Comparison of ENCODE assay signal across 10 mouse cellular contexts in the genomic region with DNA sequence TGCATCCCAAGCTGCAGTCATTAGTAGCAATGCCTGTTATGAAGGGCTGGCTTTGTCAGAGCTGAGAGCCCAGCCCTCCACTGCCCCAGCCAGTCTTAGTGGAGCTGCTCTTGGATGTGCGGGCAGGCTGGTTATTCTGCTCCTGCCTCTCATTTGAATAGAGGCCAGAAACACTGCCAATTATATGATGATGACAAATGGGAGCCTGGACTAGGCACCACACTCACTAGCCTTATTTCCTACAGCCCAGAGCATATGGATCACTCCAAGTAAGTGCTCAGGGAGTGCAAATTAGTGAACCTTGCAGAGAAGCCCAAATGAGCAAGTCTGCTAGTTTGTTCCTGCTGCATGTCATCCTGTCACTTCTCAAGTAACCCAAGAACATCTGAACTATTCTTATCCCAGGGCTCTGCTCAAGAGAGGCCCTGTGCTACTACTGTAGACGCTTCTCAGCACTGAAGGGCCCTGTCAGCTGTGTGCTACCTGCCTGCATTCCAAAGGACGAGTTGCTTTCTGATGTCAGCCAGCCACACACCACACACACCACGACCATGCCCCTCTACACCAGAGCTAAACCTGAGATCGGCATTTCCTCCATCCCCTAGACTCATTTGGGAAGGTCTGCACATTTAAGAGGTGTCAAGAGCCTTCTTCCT.
DNase-seq lines count a peak whose midpoint lies in the region; ATAC-seq and TF ChIP-seq lines count a peak whose summit lies in the region.
"Had no signal": no experiment of that assay in that cellular context is flagged by ENCODE, and none has a peak within 500 bp of the region (broad histone marks: within the 10 kb centered on the region; RNA-seq: fewer than 3 reads in every experiment).

No protein-coding gene starts in this region.

- DNase-seq in heart, adult 8-10 months (ENCODE audit: low spot score) = no peak
- DNase-seq in Muller cell, postnatal 12 days (ENCODE audit: inconsistent ontology term) = peak; percentile 45
- DNase-seq in layer of hippocampus, adult 9-11 months = peak; percentile 56
- DNase-seq in adrenal gland, postnatal 4 days (ENCODE audit: low spot score in 2 of 2) = no peak
- DNase-seq in gastrocnemius, postnatal 4 days (ENCODE audit: low spot score in 2 of 2) = no peak
- DNase-seq: kidney, adult 8-10 months had no signal

- peaks cover 28% of the 10 kb centered on the region for H3K4me1 ChIP-seq in heart, embryonic 13.5 days
- H3K4me1 ChIP-seq in cortical plate, adult 2 months (ENCODE audit: control insufficient read depth, insufficient read depth, low read length) = peaks cover 4% of the 10 kb centered on the region; the same call in 1 of the 2 replicates
- H3K4me1 ChIP-seq in intestine, embryonic 15.5 days (replicated peaks) = no peaks in the 10 kb centered on the region

- no peaks in the 10 kb centered on the region for H3K27me3 ChIP-seq in heart, embryonic 13.5 days (replicated peaks)
- no peaks in the 10 kb centered on the region for H3K27me3 ChIP-seq in intestine, embryonic 15.5 days (replicated peaks)

- H3K36me3 ChIP-seq in heart, embryonic 13.5 days = no peaks in the 10 kb centered on the region
- no peaks in the 10 kb centered on the region for H3K36me3 ChIP-seq in intestine, embryonic 15.5 days

- H3K9ac ChIP-seq in heart, embryonic 13.5 days = no peak overlapping the region
- no peak overlapping the region for H3K9ac ChIP-seq in intestine, embryonic 15.5 days

- WGBS in heart, embryonic 13.5 days = 31% methylated on average over 5 of the region's 5 CpGs
- 42% methylated on average over 5 of the region's 5 CpGs for WGBS in intestine, embryonic 15.5 days

- H3K9me3 ChIP-seq in heart, embryonic 13.5 days = no peaks in the 10 kb centered on the region
- H3K9me3 ChIP-seq in intestine, embryonic 15.5 days = no peaks in the 10 kb centered on the region

- no peak overlapping the region for H3K4me3 ChIP-seq in heart, embryonic 13.5 days
- H3K4me3 ChIP-seq in cortical plate, adult 2 months (ENCODE audit: insufficient read depth, low read length) = no peak overlapping the region
- no peak overlapping the region for H3K4me3 ChIP-seq in intestine, embryonic 15.5 days (replicated peaks)
- H3K4me3 ChIP-seq: erythroblast, embryonic 14.5 days had no signal

- H3K4me2 ChIP-seq in heart, embryonic 13.5 days = peak overlapping the region; percentile 37
- no peak overlapping the region for H3K4me2 ChIP-seq in intestine, embryonic 15.5 days (replicated peaks)

- TF ChIP-seq CTCF in cortical plate, adult 2 months (IDR thresholded peaks at IDR 0.05; ENCODE audit: extremely low read depth, insufficient read depth, low read length) = no peak

- H3K27ac ChIP-seq in heart, embryonic 13.5 days (replicated peaks) = peak overlapping the region; percentile 70
- H3K27ac ChIP-seq in cortical plate, adult 2 months (ENCODE audit: insufficient read depth, low read length) = peak overlapping the region; percentile 9; the same call in 1 of the 2 replicates
- H3K27ac ChIP-seq in intestine, embryonic 15.5 days = no peak overlapping the region

- TF ChIP-seq POLR2A in cortical plate, adult 2 months (IDR thresholded peaks at IDR 0.05; ENCODE audit: extremely low read depth, insufficient read depth, low read length) = no peak

- ATAC-seq in heart, embryonic 13.5 days (ENCODE audit: extremely low read depth, insufficient number of reproducible peaks, low FRiP score, low TSS enrichment) = no peak
- no peak for ATAC-seq in intestine, embryonic 15.5 days

Comparison
In these comparisons a context has a peak if more than half of its experiments do, and no peak if none do; other contexts are left out.
1. DNase-seq: peak in Muller cell, postnatal 12 days (single experiment) and layer of hippocampus, adult 9-11 months (single experiment); none in heart, adult 8-10 months (single experiment), adrenal gland, postnatal 4 days (0 of 2) and gastrocnemius, postnatal 4 days (0 of 2).